Comparison of ENCODE assay signal across 8 mouse cellular contexts in the genomic region with DNA sequence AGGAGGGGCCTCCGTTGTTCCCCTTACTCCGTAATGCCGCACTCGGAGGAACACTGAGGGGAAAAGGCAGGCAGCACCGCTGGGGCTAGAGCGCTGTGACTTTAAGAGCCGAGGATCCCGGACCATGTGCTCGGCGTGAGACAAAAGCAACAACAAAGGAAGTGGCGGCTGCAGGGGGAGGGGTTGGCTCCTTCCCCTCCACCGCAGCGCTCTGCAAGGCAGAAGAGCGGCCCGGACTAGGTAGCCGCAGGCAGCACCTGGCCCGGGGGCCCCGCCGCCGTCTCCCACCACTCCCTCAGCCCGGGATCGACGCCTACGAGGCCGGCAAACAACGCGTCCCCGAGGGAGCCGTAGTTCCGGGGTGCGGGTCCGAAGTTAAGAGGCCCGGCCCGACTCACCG. TPM values are rescaled to one million over a fixed set of nuclear protein-coding genes. Genes with fewer than 3 reads are reported as not detected.
DNase-seq lines count a peak whose midpoint lies in the region; ATAC-seq and TF ChIP-seq lines count a peak whose summit lies in the region.

No protein-coding gene starts in this region.

- peak; percentile 51 for ATAC-seq in limb, embryonic 14.5 days (ENCODE audit: low FRiP score, low read depth)
- peak; percentile 71 for ATAC-seq in midbrain, embryonic 15.5 days (replicated peaks)

- H3K9me3 ChIP-seq in embryonic facial prominence, embryonic 10.5 days, result no peaks in the 10 kb centered on the region
- H3K9me3 ChIP-seq in limb, embryonic 14.5 days (ENCODE audit: control insufficient read depth, low read length), result no peaks in the 10 kb centered on the region
- H3K9me3 ChIP-seq in midbrain, embryonic 15.5 days, result no peaks in the 10 kb centered on the region

- H3K27me3 ChIP-seq in embryonic facial prominence, embryonic 10.5 days (replicated peaks; ENCODE audit: low read depth, poor library complexity, severe bottlenecking), result no peaks in the 10 kb centered on the region
- H3K27me3 ChIP-seq in limb, embryonic 14.5 days (ENCODE audit: control insufficient read depth, insufficient read depth, low read length), result no peaks in the 10 kb centered on the region
- H3K27me3 ChIP-seq in midbrain, embryonic 15.5 days (replicated peaks), result no peaks in the 10 kb centered on the region

- peak overlapping the region; percentile 97 for H3K27ac ChIP-seq in embryonic facial prominence, embryonic 10.5 days (replicated peaks)
- H3K27ac ChIP-seq in limb, embryonic 14.5 days (replicated peaks; ENCODE audit: low read depth, low read length), result peak overlapping the region; percentile 98
- H3K27ac ChIP-seq in midbrain, embryonic 15.5 days, result peak overlapping the region; percentile 97

- H3K4me2 ChIP-seq in limb, embryonic 14.5 days (replicated peaks; ENCODE audit: low read depth, low read length, severe bottlenecking), result peak overlapping the region; percentile 80
- peak overlapping the region; percentile 74 for H3K4me2 ChIP-seq in midbrain, embryonic 15.5 days

- peak overlapping the region; percentile 96 for H3K9ac ChIP-seq in limb, embryonic 14.5 days (ENCODE audit: low read depth, low read length, severe bottlenecking)
- peak overlapping the region; percentile 92 for H3K9ac ChIP-seq in midbrain, embryonic 15.5 days

- peak overlapping the region; percentile 80 for H3K4me3 ChIP-seq in embryonic facial prominence, embryonic 10.5 days
- peak overlapping the region; percentile 99 for H3K4me3 ChIP-seq in limb, embryonic 14.5 days (replicated peaks; ENCODE audit: low read length)
- H3K4me3 ChIP-seq in midbrain, embryonic 15.5 days, result peak overlapping the region; percentile 79

- WGBS in embryonic facial prominence, embryonic 10.5 days, result under 1% methylated on average over 35 of the region's 35 CpGs
- WGBS in limb, embryonic 14.5 days, result 0% methylated on average over 28 of the region's 35 CpGs
- under 1% methylated on average over 34 of the region's 35 CpGs for WGBS in midbrain, embryonic 15.5 days

- H3K4me1 ChIP-seq in embryonic facial prominence, embryonic 10.5 days, result peaks cover 46% of the 10 kb centered on the region
- H3K4me1 ChIP-seq in limb, embryonic 14.5 days (ENCODE audit: control insufficient read depth, insufficient read depth, low read length), result peaks cover 17% of the 10 kb centered on the region
- peaks cover 53% of the 10 kb centered on the region for H3K4me1 ChIP-seq in midbrain, embryonic 15.5 days

- DNase-seq in cerebellum, adult 11-12 months, result peak; percentile 78
- DNase-seq in cerebellum, adult 11 months, result no peak
- DNase-seq in embryonic facial prominence, embryonic 10.5 days (ENCODE audit: low spot score), result peak; percentile 84
- DNase-seq in heart, adult 18-20 months, result peak; percentile 85 to 89
- DNase-seq in kidney, adult 18-20 months, result peak; percentile 81
- DNase-seq in limb, embryonic 14.5 days (ENCODE audit: low spot score), result peak; percentile 85
- DNase-seq in spleen, adult 18-20 months, result peak; percentile 76 to 81

- H3K36me3 ChIP-seq in embryonic facial prominence, embryonic 10.5 days (replicated peaks), result peaks cover 39% of the 10 kb centered on the region
- H3K36me3 ChIP-seq in limb, embryonic 14.5 days (ENCODE audit: control insufficient read depth, insufficient read depth, low read length), result peaks cover 32% of the 10 kb centered on the region
- H3K36me3 ChIP-seq in midbrain, embryonic 15.5 days (replicated peaks), result peaks cover 16% of the 10 kb centered on the region

- TF ChIP-seq POLR2A in limb, embryonic 14.5 days (IDR thresholded peaks at IDR 0.05; ENCODE audit: borderline replicate concordance, extremely low read depth, insufficient read depth, insufficient read length), result no peak

RNA-seq across cellular contexts. Expression of a gene that starts 6.6 kb away (rescaled TPM):
- polyA plus RNA-seq in embryonic facial prominence, embryonic 10.5 days (2016; fragmentation: Nextera tagmentation; extraction: Ambion mirVana), result 87.6 and 105 TPM in 2 replicates
- total RNA-seq in heart, adult 18-20 months (2021), result 10 to 100 TPM; 55.1 to 55.9 TPM
- polyA plus RNA-seq in limb, embryonic 14.5 days (2012; rRNA removed), result 118 and 194 TPM in 2 replicates
- 70.1 and 74.3 TPM in 2 replicates for polyA plus RNA-seq in limb, embryonic 14.5 days (2014; fragmentation: Nextera tagmentation; extraction: Ambion mirVana)
- polyA plus RNA-seq in midbrain, embryonic 15.5 days (2015; fragmentation: Nextera tagmentation; extraction: Ambion mirVana), result 92.2 and 97.3 TPM in 2 replicates

RNA-seq across cellular contexts. Expression of a gene that starts 14.2 kb away (rescaled TPM):
- polyA plus RNA-seq in embryonic facial prominence, embryonic 10.5 days (2016; fragmentation: Nextera tagmentation; extraction: Ambion mirVana), result 0.05 and 0.15 TPM in 2 replicates
- total RNA-seq in heart, adult 18-20 months (2021), result not detected
- 0.06 and 0.08 TPM in 2 replicates for polyA plus RNA-seq in limb, embryonic 14.5 days (2012; rRNA removed)
- 0.06 TPM in 1 of 2 replicates, not detected in the other for polyA plus RNA-seq in limb, embryonic 14.5 days (2014; fragmentation: Nextera tagmentation; extraction: Ambion mirVana)
- polyA plus RNA-seq in midbrain, embryonic 15.5 days (2015; fragmentation: Nextera tagmentation; extraction: Ambion mirVana), result 0.15 and 0.30 TPM in 2 replicates
